Mouse (Mus musculus): ENCODE data around the gene Tstd1. TPM values are rescaled to one million over a fixed set of nuclear protein-coding genes. Genes with fewer than 3 reads are reported as not detected.

The Tstd1 gene
- total and polyA plus RNA-seq, 2 experiments from 2014 or later = 1.1 TPM; not detected in 1

GRCm38 (mm10) chr1:171407263-171407662, 11.4 kb upstream of the Tstd1 start:
- Histone ChIP-seq H3K4me3 (ENCODE audit: low read depth, low read length) (no peak overlapping the region), H3K4me1 (ENCODE audit: control insufficient read depth, insufficient read depth) (no peaks in the 10 kb centered on the region), H3K27me3 (ENCODE audit: control insufficient read depth, insufficient read depth, low read length) (no peaks in the 10 kb centered on the region; the same call in 1 of the 2 replicates), H3K27ac (ENCODE audit: low read depth) (no peak overlapping the region), H3K36me3 (replicated peaks; ENCODE audit: control insufficient read depth, insufficient read depth, low read length) (no peaks in the 10 kb centered on the region), H3K4me2 (ENCODE audit: low read depth, low read length) (no peak overlapping the region), H3K9ac (replicated peaks; ENCODE audit: low read depth, low read length) (no peak overlapping the region), H3K9me3 (replicated peaks; ENCODE audit: control insufficient read depth, low read length) (no peaks in the 10 kb centered on the region)
- no peak for ATAC-seq (ENCODE audit: insufficient read depth, low read depth)
- TF ChIP-seq CTCF (IDR thresholded peaks at IDR 0.05; ENCODE audit: low read depth) = no peak
- no peak for TF ChIP-seq EP300 (IDR thresholded peaks at IDR 0.05; ENCODE audit: low read depth)
- no peak for DNase-seq (ENCODE audit: low spot score)
- WGBS = 76% methylated on average over 5 of the region's 5 CpGs

GRCm38 (mm10) chr1:171410231-171410630, 8.4 kb upstream of the Tstd1 start:
- TF ChIP-seq EP300 (IDR thresholded peaks at IDR 0.05; ENCODE audit: low read depth) (no peak), CTCF (IDR thresholded peaks at IDR 0.05; ENCODE audit: low read depth) (no peak)
- no peaks in the 10 kb centered on the region for H3K4me1 ChIP-seq (ENCODE audit: control insufficient read depth, insufficient read depth)
- H3K4me3 ChIP-seq (ENCODE audit: low read depth, low read length) = no peak overlapping the region
- no peaks in the 10 kb centered on the region for H3K9me3 ChIP-seq (replicated peaks; ENCODE audit: control insufficient read depth, low read length)
- peaks cover 3% of the 10 kb centered on the region; the same call in 1 of the 2 replicates for H3K36me3 ChIP-seq (replicated peaks; ENCODE audit: control insufficient read depth, insufficient read depth, low read length)
- H3K27me3 ChIP-seq (ENCODE audit: control insufficient read depth, insufficient read depth, low read length) = no peaks in the 10 kb centered on the region; the same call in 1 of the 2 replicates
- H3K9ac ChIP-seq (replicated peaks; ENCODE audit: low read depth, low read length) = no peak overlapping the region
- WGBS = 90% methylated on average over 1 of the region's 1 CpGs
- no peak overlapping the region for H3K4me2 ChIP-seq (ENCODE audit: low read depth, low read length)
- ATAC-seq (ENCODE audit: insufficient read depth, low read depth) (no peak), DNase-seq (ENCODE audit: low spot score) (no peak)
- no peak overlapping the region for H3K27ac ChIP-seq (ENCODE audit: low read depth)

DNA sequence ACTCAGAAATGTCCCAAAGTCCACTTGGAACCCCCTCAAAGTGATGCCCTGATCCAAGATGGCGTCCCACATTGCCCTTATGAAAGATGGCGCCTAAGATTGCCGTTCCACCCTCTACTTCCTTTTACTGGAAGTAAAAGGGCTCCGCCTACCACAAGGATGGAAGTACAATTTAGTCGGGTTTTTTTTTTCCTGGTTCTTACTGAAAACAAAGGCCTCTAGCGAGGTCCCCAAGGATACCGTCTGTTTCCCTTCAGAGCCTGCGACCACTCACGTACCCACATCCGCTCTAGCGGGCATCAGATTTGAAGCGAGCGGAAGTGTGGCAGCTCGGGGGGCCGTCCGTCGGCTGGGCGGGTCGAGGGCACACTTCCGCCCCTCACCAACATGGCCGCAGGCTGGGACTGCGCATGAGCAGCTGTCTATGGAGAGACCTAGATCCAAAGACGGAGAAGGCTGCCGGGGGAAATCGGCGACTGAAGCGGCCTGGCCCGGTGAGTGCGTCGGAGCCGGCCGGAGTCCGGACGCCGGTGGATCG, 7.7 kb upstream of the Tstd1 start, which contains the start of gene Usf1:
Usf1 (plus strand) TSS at position 367 of the 538 bp plus-strand sequence.
- peak; percentile 96 for ATAC-seq (ENCODE audit: insufficient read depth, low read depth)
- TF ChIP-seq CTCF (IDR thresholded peaks at IDR 0.05; ENCODE audit: low read depth) = no peak
- H3K4me3 ChIP-seq (ENCODE audit: low read depth, low read length) = peak within 1 kb of the TSS; percentile 88
- H3K4me2 ChIP-seq (ENCODE audit: low read depth, low read length) = peak within 1 kb of the TSS; percentile 62
- peak within 1 kb of the TSS; percentile 98 for H3K9ac ChIP-seq (replicated peaks; ENCODE audit: low read depth, low read length)
- no peaks in the 10 kb centered on the region; the same call in 1 of the 2 replicates for H3K27me3 ChIP-seq (ENCODE audit: control insufficient read depth, insufficient read depth, low read length)
- peaks cover 11% of the 10 kb centered on the region for H3K36me3 ChIP-seq (replicated peaks; ENCODE audit: control insufficient read depth, insufficient read depth, low read length)
- H3K27ac ChIP-seq (ENCODE audit: low read depth) = peak within 1 kb of the TSS; percentile 92
- DNase-seq (ENCODE audit: low spot score) = peak; percentile 93
- no peaks in the 10 kb centered on the region for H3K4me1 ChIP-seq (ENCODE audit: control insufficient read depth, insufficient read depth)
- H3K9me3 ChIP-seq (replicated peaks; ENCODE audit: control insufficient read depth, low read length) = no peaks in the 10 kb centered on the region
- under 1% methylated on average over 36 of the region's 36 CpGs for WGBS

DNA sequence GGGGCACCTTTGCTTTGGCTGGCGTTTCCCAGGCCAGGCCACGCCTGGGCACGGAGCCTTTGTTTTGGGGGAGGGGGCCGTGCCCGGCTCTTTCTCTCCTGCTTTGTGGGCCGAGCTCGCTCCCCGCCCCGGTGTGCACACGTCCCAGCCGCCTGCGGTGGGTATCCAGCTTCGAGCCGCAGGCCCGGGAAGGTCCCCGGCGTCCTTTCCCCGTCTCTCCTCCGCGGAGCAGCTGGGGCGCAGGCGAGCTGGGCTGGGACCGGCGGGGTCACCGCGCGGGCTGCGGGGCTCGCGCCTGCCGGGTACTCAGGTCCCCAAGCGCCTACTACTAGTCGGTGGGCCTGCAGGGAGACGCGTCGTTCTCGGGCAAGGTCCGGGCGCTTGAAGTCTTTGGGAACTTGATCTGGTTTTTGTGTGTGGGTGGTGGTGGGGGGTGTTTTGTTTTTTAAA, 7.2 kb upstream of the Tstd1 start:
- ATAC-seq (ENCODE audit: insufficient read depth, low read depth) = peak; percentile 64
- H3K9ac ChIP-seq (replicated peaks; ENCODE audit: low read depth, low read length) = peak overlapping the region; percentile 98
- 0% methylated on average over 38 of the region's 39 CpGs for WGBS
- no peaks in the 10 kb centered on the region; the same call in 1 of the 2 replicates for H3K27me3 ChIP-seq (ENCODE audit: control insufficient read depth, insufficient read depth, low read length)
- DNase-seq (ENCODE audit: low spot score) = no peak
- H3K9me3 ChIP-seq (replicated peaks; ENCODE audit: control insufficient read depth, low read length) = no peaks in the 10 kb centered on the region
- H3K36me3 ChIP-seq (replicated peaks; ENCODE audit: control insufficient read depth, insufficient read depth, low read length) = peaks cover 16% of the 10 kb centered on the region
- no peak for TF ChIP-seq CTCF (IDR thresholded peaks at IDR 0.05; ENCODE audit: low read depth)
- TF ChIP-seq EP300 (IDR thresholded peaks at IDR 0.05; ENCODE audit: low read depth) = no peak
- H3K4me2 ChIP-seq (ENCODE audit: low read depth, low read length) = peak overlapping the region; percentile 62
- no peaks in the 10 kb centered on the region for H3K4me1 ChIP-seq (ENCODE audit: control insufficient read depth, insufficient read depth)
- peak overlapping the region; percentile 88 for H3K4me3 ChIP-seq (ENCODE audit: low read depth, low read length)
- H3K27ac ChIP-seq (ENCODE audit: low read depth) = peak overlapping the region; percentile 92

DNA sequence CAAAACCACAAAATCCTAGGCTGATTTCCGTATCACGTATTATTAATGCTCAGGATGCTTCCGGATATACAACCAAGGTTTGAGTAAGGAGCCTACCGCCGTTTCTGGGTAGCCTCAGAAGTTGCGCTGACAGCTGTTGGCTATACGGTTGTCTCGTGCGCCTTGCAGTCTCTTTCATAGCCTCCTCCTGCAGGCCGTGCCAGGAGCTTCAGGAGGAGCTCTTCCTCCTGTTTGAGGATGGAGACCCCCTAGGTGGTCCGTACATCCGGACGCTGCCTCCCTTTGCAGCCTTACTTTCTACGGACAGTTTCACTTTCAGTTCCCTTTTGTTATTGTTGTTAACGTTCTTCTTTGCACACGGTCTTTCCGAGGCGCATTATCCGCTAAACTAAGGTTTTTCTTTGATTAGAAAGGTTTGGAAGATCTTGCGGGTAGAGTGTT, 6.7 kb upstream of the Tstd1 start:
- ATAC-seq (ENCODE audit: insufficient read depth, low read depth) = peak; percentile 31

More for the DNA sequence above, 6.7 kb upstream of the Tstd1 start:
- Histone ChIP-seq H3K4me2 (ENCODE audit: low read depth, low read length) (peak overlapping the region; percentile 62), H3K9me3 (replicated peaks; ENCODE audit: control insufficient read depth, low read length) (no peaks in the 10 kb centered on the region), H3K4me3 (ENCODE audit: low read depth, low read length) (peak overlapping the region; percentile 88), H3K9ac (replicated peaks; ENCODE audit: low read depth, low read length) (peak overlapping the region; percentile 98), H3K27me3 (ENCODE audit: control insufficient read depth, insufficient read depth, low read length) (no peaks in the 10 kb centered on the region; the same call in 1 of the 2 replicates), H3K27ac (ENCODE audit: low read depth) (peak overlapping the region; percentile 92), H3K4me1 (ENCODE audit: control insufficient read depth, insufficient read depth) (no peaks in the 10 kb centered on the region), H3K36me3 (replicated peaks; ENCODE audit: control insufficient read depth, insufficient read depth, low read length) (peaks cover 21% of the 10 kb centered on the region)
- TF ChIP-seq EP300 (IDR thresholded peaks at IDR 0.05; ENCODE audit: low read depth) (no peak), CTCF (IDR thresholded peaks at IDR 0.05; ENCODE audit: low read depth) (peak; percentile 2; the same call in 1 of the 2 replicates)
- under 1% methylated on average over 20 of the region's 20 CpGs for WGBS
- peak; percentile 61 for DNase-seq (ENCODE audit: low spot score)
